Mouse (Mus musculus): ENCODE data around the gene F830045P16Rik. TPM values are rescaled to one million over a fixed set of nuclear protein-coding genes. Genes with fewer than 3 reads are reported as not detected.
"Not testable (repeated sequence)": the region's sequence is repeated elsewhere in the genome, so short reads cannot be mapped to it uniquely, and the experiment has no call there.

The F830045P16Rik gene
- polyA plus RNA-seq, 1 experiment: not detected

GRCm38 (mm10) chr2:129514401-129514667 is 22.1 kb downstream of the F830045P16Rik start:
- Histone ChIP-seq H3K4me3 (replicated peaks; ENCODE audit: extremely low read depth, low read depth, low read length) (no peak overlapping the region), H3K4me1 (ENCODE audit: control insufficient read depth, insufficient read depth, low read length) (no peaks in the 10 kb centered on the region)
- no peak for TF ChIP-seq POLR2A (IDR thresholded peaks at IDR 0.05; ENCODE audit: borderline replicate concordance, extremely low read depth, low read depth, low read length)
- TF ChIP-seq CTCF (IDR thresholded peaks at IDR 0.05; ENCODE audit: insufficient read depth, low read length): no peak
- DNase-seq: no peak

- WGBS: 52% methylated on average over 6 of the region's 6 CpGs
- DNase-seq: no peak
- TF ChIP-seq CTCF (IDR thresholded peaks at IDR 0.05; ENCODE audit: insufficient read depth, low read length) (no peak), POLR2A (IDR thresholded peaks at IDR 0.05; ENCODE audit: borderline replicate concordance, extremely low read depth, low read depth, low read length) (no peak)
- Histone ChIP-seq H3K4me3 (replicated peaks; ENCODE audit: extremely low read depth, low read depth, low read length) (no peak overlapping the region), H3K4me1 (ENCODE audit: control insufficient read depth, insufficient read depth, low read length) (no peaks in the 10 kb centered on the region)
These were observed 22.6 kb downstream of the F830045P16Rik start for GRCm38 (mm10) chr2:129513546-129514400.

GRCm38 (mm10) chr2:129512147-129512546 is 24.3 kb downstream of the F830045P16Rik start:
- not testable (repeated sequence) for DNase-seq; H3K4me1 ChIP-seq (ENCODE audit: control insufficient read depth, insufficient read depth, low read length); H3K4me3 ChIP-seq (replicated peaks; ENCODE audit: extremely low read depth, low read depth, low read length)
- 83% methylated on average over 7 of the region's 7 CpGs for WGBS

GRCm38 (mm10) chr2:129502641-129503040 is 33.8 kb downstream of the F830045P16Rik start:
- no peak overlapping the region for H3K4me3 ChIP-seq (replicated peaks; ENCODE audit: extremely low read depth, low read depth, low read length)
- TF ChIP-seq POLR2A (IDR thresholded peaks at IDR 0.05; ENCODE audit: borderline replicate concordance, extremely low read depth, low read depth, low read length): no peak
- TF ChIP-seq CTCF (IDR thresholded peaks at IDR 0.05; ENCODE audit: insufficient read depth, low read length): peak; percentile 19; the same call in 1 of the 2 replicates
- no peaks in the 10 kb centered on the region for H3K4me1 ChIP-seq (ENCODE audit: control insufficient read depth, insufficient read depth, low read length)
- 18% methylated on average over 6 of the region's 6 CpGs for WGBS
- DNase-seq: peak; percentile 31

- 52% methylated on average over 3 of the region's 3 CpGs for WGBS
- no peak for DNase-seq
- no peaks in the 10 kb centered on the region for H3K4me1 ChIP-seq (ENCODE audit: control insufficient read depth, insufficient read depth, low read length)
These were observed 46.7 kb downstream of the F830045P16Rik start for GRCm38 (mm10) chr2:129489496-129490285.

GRCm38 (mm10) chr2:129483150-129483549 is 53.3 kb downstream of the F830045P16Rik start:
- Histone ChIP-seq H3K4me1 (ENCODE audit: control insufficient read depth, insufficient read depth, low read length) (no peaks in the 10 kb centered on the region), H3K4me3 (replicated peaks; ENCODE audit: extremely low read depth, low read depth, low read length) (no peak overlapping the region)
- 80% methylated on average over 3 of the region's 3 CpGs for WGBS
- DNase-seq: no peak
- TF ChIP-seq POLR2A (IDR thresholded peaks at IDR 0.05; ENCODE audit: borderline replicate concordance, extremely low read depth, low read depth, low read length) (no peak), CTCF (IDR thresholded peaks at IDR 0.05; ENCODE audit: insufficient read depth, low read length) (no peak)

More at GRCm38 (mm10) chr2:129489496-129490285, 46.7 kb downstream of the F830045P16Rik start:
- H3K4me3 ChIP-seq (replicated peaks; ENCODE audit: extremely low read depth, low read depth, low read length): no peak overlapping the region
- TF ChIP-seq CTCF (IDR thresholded peaks at IDR 0.05; ENCODE audit: insufficient read depth, low read length) (no peak), POLR2A (IDR thresholded peaks at IDR 0.05; ENCODE audit: borderline replicate concordance, extremely low read depth, low read depth, low read length) (no peak)

- H3K4me1 ChIP-seq (ENCODE audit: control insufficient read depth, insufficient read depth, low read length): no peaks in the 10 kb centered on the region
- TF ChIP-seq CTCF (IDR thresholded peaks at IDR 0.05; ENCODE audit: insufficient read depth, low read length) (no peak), POLR2A (IDR thresholded peaks at IDR 0.05; ENCODE audit: borderline replicate concordance, extremely low read depth, low read depth, low read length) (no peak)
- whole genome bisulfite sequencing: 18% methylated on average over 5 of the region's 5 CpGs
- H3K4me3 ChIP-seq (replicated peaks; ENCODE audit: extremely low read depth, low read depth, low read length): no peak overlapping the region
- no peak for DNase-seq
These were observed 64.5 kb downstream of the F830045P16Rik start for GRCm38 (mm10) chr2:129471905-129472304.

GRCm38 (mm10) chr2:129470839-129471238 is 65.6 kb downstream of the F830045P16Rik start:
- TF ChIP-seq CTCF (IDR thresholded peaks at IDR 0.05; ENCODE audit: insufficient read depth, low read length): no peak
- no peak for TF ChIP-seq POLR2A (IDR thresholded peaks at IDR 0.05; ENCODE audit: borderline replicate concordance, extremely low read depth, low read depth, low read length)
- H3K4me3 ChIP-seq (replicated peaks; ENCODE audit: extremely low read depth, low read depth, low read length): no peak overlapping the region
- H3K4me1 ChIP-seq (ENCODE audit: control insufficient read depth, insufficient read depth, low read length): no peaks in the 10 kb centered on the region
- WGBS: 49% methylated on average over 2 of the region's 2 CpGs
- no peak for DNase-seq

GRCm38 (mm10) chr2:129438772-129439171 is 97.6 kb downstream of the F830045P16Rik start:
- 94% methylated on average over 1 of the region's 1 CpGs for WGBS
- H3K4me1 ChIP-seq (ENCODE audit: control insufficient read depth, insufficient read depth, low read length); H3K4me3 ChIP-seq (replicated peaks; ENCODE audit: extremely low read depth, low read depth, low read length); DNase-seq: not testable (repeated sequence)

- Histone ChIP-seq H3K4me1 (ENCODE audit: control insufficient read depth, insufficient read depth, low read length) (no peaks in the 10 kb centered on the region), H3K4me3 (replicated peaks; ENCODE audit: extremely low read depth, low read depth, low read length) (no peak overlapping the region)
- no peak for DNase-seq
- no peak for TF ChIP-seq CTCF (IDR thresholded peaks at IDR 0.05; ENCODE audit: insufficient read depth, low read length)
- no peak for TF ChIP-seq POLR2A (IDR thresholded peaks at IDR 0.05; ENCODE audit: borderline replicate concordance, extremely low read depth, low read depth, low read length)
- WGBS: 64% methylated on average over 1 of the region's 1 CpGs
These were observed 101.2 kb downstream of the F830045P16Rik start for GRCm38 (mm10) chr2:129435154-129435553.
